Mouse (Mus musculus): ENCODE results near the gene Tubgcp6.

- TF ChIP-seq CTCF (IDR thresholded peaks at IDR 0.05; ENCODE audit: low read depth) = no peak
- TF ChIP-seq EP300 (IDR thresholded peaks at IDR 0.05; ENCODE audit: low read depth) = no peak
Observed at GRCm38 (mm10) chr15:89158516-89158915, 35.6 kb upstream of the Tubgcp6 start.

All from liver, embryonic 14.5 days (tissue).